Mouse (Mus musculus) layer of hippocampus, adult 8-10 months (tissue): ENCODE data around the gene Il11ra1. TPM values are rescaled to one million over a fixed set of nuclear protein-coding genes. Genes with fewer than 3 reads are reported as not detected.
"Not testable (repeated sequence)": the region's sequence is repeated elsewhere in the genome, so short reads cannot be mapped to it uniquely, and the experiment has no call there.

Experiments
- DNase-seq, 2 experiments: peaks; one replicate each; pipeline ENCODE4 v3.0.0; 2022; ENCODE audit warnings: low spot score in 2 of 2
- total RNA-seq, 4 experiments: library from RNA; stranded (reverse); gene quantifications; 2 replicates each; pipeline ENCODE4 v1.2.4; 2022

Il11ra1 gene
- total RNA-seq, 4 experiments from 2014 or later: 39.9 to 44.4 (median 41.6) TPM

DNA sequence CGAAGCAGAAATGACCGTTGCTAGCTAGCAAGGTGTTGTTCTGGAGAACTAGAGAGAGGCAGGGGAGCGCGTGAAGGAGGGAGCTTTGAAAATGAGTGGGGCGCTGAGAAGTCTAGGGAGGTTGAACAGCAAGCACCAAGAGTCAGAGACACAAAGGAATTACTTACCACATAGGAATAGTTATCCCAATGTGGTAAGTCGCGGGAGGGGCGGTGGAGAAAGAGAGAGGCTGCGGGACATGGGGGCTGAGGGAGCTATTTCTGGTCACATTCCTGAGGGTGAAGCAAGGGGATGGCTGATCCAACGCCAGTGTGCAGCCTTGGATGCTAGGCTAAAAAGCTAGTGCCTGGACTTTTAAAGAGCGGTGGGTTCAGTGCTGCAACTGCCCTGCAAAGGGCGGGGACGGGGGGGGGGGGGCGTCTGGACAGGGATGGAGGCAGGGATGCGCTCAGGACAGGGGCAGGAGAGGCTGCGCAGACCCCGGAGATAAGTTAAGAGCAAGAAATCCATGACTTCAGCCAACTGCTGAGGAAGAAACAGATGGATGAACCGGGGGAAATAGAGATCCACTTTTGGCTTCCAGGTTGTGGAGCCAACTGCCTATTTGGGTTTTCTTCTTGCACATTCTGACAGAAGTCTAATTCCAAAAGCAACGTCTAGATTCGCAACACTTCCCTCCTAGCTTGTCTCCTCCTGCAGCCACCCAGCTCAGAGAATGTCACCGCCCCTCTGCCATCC, 82.1 kb downstream of the Il11ra1 start:
- not testable (repeated sequence) for DNase-seq

- DNase-seq: not testable (repeated sequence)
Observed at GRCm38 (mm10) chr4:41782711-41783110, 82.9 kb downstream of the Il11ra1 start.

DNA sequence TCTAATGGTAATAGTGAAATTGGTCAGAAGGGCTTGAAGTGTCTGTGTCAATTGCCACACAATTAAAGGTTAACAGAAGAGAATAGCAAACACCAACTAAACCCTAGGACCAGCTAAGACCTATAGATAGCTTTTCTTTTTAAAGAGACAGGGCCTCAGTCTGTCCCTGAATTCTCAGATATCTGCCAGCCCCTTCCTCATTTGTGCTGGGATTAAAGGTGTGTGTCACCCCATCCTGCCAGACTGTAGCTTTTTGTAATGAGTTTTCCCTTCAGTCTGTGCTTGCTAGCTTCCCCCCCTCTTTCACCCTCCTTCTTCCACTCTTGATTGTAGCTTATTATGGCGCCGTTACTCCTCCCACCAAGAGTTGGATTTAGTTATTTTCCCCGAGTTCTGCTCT, 83.4 kb downstream of the Il11ra1 start:
- DNase-seq: not testable (repeated sequence)

Other genes starting within 250 kb of the Il11ra1 start
- 1 to 10 TPM in 3 of 4 experiments, under 1 TPM in 1; 0.97 to 1.9 (median 1.7) TPM for gene Kif24, start 235.1 kb upstream of the Il11ra1 start, total RNA-seq
- gene Nudt2, start 234.8 kb upstream of the Il11ra1 start, total RNA-seq: 10 to 100 TPM; 26.1 to 31.0 (median 29.8) TPM
- 10 to 100 TPM; 19.3 to 32.8 (median 26.6) TPM for gene AI464131, start 196.9 kb upstream of the Il11ra1 start, total RNA-seq
- 1 to 10 TPM; 3.2 to 5.0 (median 4.6) TPM for gene 1110017D15Rik, start 182.7 kb upstream of the Il11ra1 start, total RNA-seq
- 100 to 1,000 TPM; 152 to 178 (median 165) TPM for gene Fam219a, start 130.5 kb upstream of the Il11ra1 start, total RNA-seq
- 1 to 10 TPM; 3.6 to 8.4 (median 5.9) TPM for gene Dnaic1, start 130.2 kb upstream of the Il11ra1 start, total RNA-seq
- 10 to 100 TPM; 51.7 to 56.4 (median 54.1) TPM for gene Enho, start 59.7 kb upstream of the Il11ra1 start, total RNA-seq
- 10 to 100 TPM; 84.3 to 93.9 (median 90.2) TPM for gene Cntfr, start 2.9 kb upstream of the Il11ra1 start, total RNA-seq
- 10 to 100 TPM; 25.7 to 31.7 (median 30.2) TPM for gene Rpp25l, start 13.5 kb downstream of the Il11ra1 start, total RNA-seq
- 100 to 1,000 TPM; 141 to 156 (median 152) TPM for gene Dctn3, start 23.2 kb downstream of the Il11ra1 start, total RNA-seq
- not detected for gene Arid3c, start 31.2 kb downstream of the Il11ra1 start, total RNA-seq
- gene Galt, start 55.2 kb downstream of the Il11ra1 start, total RNA-seq: 10 to 100 TPM; 52.0 to 67.1 (median 53.6) TPM
- gene Sigmar1, start 56.2 kb downstream of the Il11ra1 start, total RNA-seq: 10 to 100 TPM; 37.7 to 46.8 (median 40.6) TPM
- gene Ccl27a, start 74.3 kb downstream of the Il11ra1 start, total RNA-seq: 100 to 1,000 TPM; 121 to 139 (median 130) TPM
- not detected for gene Gm21541, start 203.6 kb downstream of the Il11ra1 start, total RNA-seq
- gene Gm20878, start 241.6 kb downstream of the Il11ra1 start, total RNA-seq: 10 to 100 TPM; 17.6 to 29.5 (median 18.1) TPM